Mouse (Mus musculus): Measurements from ENCODE around the gene Paxx.

The Paxx gene

DNA sequence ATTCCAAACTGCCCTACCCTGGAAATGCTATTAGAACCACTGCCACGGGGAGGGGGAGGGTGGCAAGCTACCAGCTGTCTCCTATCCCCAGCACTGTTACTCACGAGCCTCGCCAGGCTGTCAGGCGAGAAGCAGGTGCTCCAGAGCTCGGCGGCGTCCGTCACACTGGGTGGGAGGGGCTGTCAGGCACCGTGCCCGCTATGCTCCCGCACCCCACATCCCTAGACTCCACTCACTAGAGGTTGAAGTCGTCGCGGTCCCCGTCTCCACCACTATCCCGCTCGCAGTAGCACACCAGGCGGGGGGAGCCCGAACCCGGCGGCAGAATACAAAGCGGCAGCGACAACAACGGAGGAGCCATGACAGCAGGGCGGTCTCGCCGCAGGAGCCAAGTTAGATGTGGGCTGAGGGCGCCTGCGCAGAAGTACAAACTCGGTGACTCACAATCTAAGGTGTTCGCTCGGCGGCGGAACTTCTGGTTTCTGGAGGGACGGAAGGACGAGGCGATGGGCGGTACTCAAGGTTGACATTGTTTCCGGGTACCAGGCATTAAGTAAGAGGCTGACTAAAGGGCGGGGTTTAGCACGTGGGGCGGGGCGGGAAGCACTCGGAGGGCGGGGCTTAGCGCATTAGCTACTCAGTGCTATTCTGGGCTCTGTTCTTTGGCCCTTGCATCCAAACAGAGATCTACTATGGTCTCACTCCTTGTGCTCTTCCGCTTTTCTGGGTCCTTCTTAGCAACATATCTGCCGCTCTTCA is at the start of gene Paxx:
Paxx (minus strand) TSS at position 544 of the 759 bp plus-strand sequence.
- peak; percentile 98 for DNase-seq

DNA sequence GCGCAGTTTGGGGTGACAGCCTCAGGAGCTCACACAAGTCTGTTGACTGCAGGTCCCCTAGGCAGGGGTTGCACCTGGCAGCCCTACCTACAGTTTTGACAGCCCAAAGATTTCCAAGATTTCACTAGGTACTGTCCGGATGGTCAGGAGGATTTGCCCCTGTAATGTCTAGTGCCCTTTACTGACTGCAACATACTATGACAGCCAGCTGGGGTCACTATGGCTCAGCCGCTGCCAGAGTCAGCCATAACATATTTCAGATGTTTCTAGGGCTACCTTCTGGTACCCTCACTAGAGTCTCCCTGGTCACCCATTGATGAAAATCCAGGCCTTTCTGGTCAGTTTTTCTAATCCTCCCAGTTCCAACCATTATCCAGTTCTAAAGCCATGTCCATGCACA is 49.0 kb upstream of the Paxx start:
- DNase-seq = no peak

- DNase-seq = peak; percentile 56
These were observed 46.1 kb upstream of the Paxx start for GRCm38 (mm10) chr2:25506964-25507363.

DNA sequence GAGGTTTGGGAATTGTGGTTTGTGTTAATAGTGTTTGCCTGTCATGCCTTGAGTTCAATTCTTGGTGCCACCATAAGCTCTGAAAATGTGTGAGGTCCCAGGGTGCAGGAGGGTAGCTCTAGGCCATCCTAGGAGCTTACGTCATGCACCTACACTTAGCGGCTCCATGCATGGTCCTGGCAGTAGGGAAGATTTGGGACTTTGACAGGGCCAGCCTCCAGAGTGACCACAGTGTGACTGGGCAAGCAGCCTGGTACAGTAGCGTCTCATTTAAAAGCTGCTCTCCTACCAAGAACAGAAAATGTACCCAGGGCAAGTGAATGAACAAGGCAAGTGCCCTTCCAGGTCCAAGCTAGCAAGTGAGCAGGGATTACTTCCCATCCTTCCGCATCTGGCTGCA is 45.0 kb upstream of the Paxx start:
- no peak for DNase-seq

DNA sequence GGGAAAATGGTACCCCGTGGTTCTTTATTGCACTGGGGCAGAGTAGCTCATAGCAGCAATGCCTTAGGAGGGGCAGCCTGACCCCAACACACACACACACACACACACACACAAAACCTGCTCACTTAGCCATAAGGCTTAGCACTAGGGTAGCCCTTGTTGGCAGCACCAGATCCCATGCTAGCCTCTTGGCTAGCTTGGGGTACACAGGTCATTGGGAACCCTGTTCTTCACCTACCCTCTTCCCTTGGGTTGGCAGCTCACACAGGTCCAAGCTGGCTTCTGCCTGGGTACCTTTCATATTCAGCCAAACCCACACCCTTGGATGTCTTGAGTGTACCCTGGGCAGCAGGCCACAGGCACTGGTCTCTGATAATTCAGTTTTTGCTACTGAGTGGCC is 44.1 kb upstream of the Paxx start:
- no peak for DNase-seq

DNA sequence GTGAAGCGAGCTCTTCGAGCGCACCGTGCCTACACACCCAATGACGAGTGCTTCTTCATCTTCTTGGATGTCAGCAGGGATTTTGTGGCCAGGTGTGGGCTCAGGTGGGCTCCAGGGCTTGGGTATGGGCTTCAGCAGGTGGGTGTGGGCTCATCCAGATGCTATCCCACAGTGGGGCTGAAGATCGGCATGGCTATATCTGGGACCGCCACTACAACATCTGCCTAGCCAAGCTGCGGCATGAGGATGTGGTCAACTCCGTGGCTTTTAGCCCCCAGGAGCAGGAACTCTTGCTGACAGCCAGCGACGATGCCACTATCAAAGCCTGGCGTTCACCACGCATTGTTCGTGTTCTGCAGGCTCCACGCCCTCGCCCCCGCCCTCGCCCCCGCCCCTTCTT is 43.6 kb upstream of the Paxx start:
- DNase-seq = no peak

DNA sequence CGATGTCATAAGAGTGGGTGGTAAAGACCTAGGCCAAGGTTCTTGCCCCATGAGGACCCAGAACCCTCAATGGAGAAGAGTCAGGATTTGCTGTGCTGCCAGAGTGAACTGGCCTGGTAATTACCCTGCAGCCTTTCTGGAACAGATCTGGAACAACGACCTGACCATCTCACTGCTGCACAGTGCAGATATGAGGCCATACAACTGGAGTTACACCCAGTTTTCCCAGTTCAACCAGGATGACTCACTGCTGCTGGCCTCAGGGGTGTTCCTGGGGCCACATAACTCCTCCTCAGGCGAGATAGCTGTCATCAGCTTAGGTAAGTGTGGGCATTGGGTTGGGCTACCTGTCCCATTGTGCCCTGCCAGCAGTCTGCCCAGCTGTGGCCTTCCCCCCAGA is 41.8 kb upstream of the Paxx start:
- DNase-seq = no peak

- no peak for DNase-seq
These were observed 40.9 kb upstream of the Paxx start, which contains the start of gene C8g for GRCm38 (mm10) chr2:25501593-25502486. Gene C8g, minus strand, starts transcription at chr2:25501719.

GRCm38 (mm10) chr2:25500576-25501405 is 39.9 kb upstream of the Paxx start, which contains the start of gene Fbxw5:
Gene Fbxw5, plus strand, starts transcription at chr2:25500750.
- DNase-seq = peak; percentile 93

DNA sequence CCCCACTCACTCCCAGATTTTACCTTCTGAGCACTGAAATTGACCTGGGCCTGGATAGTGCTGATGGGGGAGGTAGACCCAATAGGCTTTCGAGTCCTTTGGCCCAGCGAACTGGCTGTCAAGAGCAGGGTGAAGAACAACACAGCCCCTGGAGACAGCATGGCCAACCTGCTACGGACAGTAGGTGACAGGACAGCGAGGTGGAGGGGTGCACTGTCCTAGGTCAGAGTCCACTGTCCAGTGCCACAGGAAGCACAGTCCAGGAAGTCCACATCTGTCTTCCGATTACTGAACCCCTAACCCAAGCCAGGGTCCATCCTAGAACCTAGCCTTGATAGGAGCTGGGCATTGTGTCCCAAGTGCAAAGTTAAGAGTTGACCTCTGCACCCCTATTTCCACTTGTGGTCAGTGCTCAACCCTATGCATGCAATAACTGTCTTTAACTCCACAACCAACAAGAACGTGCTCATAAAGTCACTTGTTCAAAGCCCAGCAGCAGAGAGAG is 39.2 kb upstream of the Paxx start:
- DNase-seq = no peak

- DNase-seq = no peak
These were observed 38.0 kb upstream of the Paxx start for GRCm38 (mm10) chr2:25498622-25499478.

DNA sequence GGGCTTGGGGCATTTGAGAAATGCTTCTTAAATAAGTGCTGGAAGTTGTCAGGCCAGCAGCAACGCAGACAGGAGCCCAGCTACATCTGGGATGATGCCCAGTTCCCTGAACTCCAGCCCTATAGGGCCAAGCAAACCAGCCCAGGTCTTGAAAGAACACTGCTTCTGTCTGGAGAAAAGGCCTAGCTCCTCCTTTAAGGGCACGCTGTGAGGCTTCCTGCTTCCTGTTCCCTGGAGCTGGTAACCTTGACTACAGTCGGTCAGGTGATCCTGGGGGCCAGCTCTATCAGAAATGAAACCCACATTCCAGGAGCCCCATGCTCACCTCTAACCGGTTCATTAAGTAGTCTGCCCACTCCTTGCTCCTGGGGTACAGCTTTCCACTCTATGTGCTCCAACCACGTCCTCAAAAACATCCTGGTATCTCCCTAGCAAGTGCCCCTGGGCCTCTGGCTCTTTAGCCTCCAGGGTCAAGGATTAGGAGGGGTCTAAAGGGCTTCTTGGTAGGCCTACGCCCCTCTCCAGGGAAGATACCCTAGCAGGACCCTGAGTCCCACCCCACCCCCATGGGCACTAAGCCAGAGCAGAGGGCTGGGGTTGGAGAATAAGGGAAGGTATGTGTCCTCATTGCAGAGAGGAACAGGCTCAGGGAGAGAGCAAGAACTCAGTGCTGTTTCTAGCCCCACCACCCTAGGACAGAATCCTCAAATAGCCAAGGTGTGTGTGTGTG is 37.1 kb upstream of the Paxx start:
- peak; percentile 7 for DNase-seq

DNA sequence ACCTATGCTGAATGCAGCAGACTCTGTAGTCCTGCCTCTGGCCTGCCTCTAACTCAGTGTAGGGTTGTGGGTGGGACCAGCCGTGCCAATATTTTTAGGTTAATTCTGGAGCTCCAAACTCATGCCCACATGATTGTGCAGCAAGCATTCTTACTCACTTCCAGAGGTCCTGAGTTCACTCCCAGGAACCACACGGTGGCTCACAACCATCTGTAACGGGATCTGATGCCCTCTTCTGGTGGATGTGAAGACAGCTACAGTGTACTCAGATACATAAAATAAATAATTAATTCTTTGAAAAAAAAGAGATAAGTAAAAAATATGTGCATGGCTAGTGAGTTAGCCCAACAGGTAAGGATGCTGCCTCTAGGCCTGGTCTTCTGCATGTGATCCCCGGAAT is 35.6 kb upstream of the Paxx start:
- DNase-seq = peak; percentile 43

DNA sequence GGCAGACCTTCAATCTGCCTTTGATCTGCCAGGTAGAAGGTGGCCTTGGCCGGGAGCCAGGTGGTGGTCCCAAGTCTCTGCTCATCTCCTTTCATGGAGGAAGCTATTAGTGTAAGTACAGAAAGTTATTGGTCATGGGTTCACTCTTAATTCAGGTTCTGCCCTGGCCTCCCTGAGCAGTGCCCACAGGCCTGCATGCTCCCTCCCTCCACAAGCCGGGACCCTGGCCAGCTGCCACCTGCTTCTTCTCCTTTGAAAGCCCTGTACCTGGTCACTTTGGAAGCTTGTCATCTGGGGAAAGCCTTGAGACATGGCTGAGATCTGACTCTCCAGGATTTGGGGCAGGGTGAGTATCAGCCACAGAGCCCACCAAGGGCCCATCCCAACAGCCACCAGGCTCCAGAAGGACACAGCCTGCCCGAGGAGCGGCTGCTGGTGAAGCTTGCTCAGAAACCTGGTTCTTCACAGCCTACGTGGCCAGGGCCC is 32.6 kb upstream of the Paxx start, which contains the start of gene Lcn12:
Lcn12 (minus strand) TSS at position 436 of the 486 bp plus-strand sequence.
- DNase-seq = no peak

- no peak for DNase-seq
These were observed 32.1 kb upstream of the Paxx start for GRCm38 (mm10) chr2:25492988-25493387.

DNA sequence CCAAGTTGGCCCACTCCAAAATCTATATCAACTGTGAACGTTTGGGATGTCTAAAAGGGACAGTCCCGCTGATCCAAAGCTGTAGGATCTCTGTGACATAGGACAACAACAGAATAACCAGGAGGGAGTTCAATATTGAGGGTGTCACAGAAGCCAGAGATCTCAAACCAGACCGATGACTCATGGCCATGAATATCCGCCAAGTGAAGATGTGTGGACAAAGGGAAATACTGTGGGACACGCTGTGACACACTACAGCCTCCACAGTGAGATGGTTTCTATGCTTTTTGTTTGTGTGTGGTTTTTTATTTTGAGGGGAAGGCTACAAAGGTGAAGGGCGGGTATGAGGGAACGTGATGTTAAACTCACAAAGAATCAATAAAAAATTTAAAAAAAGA is 27.8 kb upstream of the Paxx start:
- no peak for DNase-seq

DNA sequence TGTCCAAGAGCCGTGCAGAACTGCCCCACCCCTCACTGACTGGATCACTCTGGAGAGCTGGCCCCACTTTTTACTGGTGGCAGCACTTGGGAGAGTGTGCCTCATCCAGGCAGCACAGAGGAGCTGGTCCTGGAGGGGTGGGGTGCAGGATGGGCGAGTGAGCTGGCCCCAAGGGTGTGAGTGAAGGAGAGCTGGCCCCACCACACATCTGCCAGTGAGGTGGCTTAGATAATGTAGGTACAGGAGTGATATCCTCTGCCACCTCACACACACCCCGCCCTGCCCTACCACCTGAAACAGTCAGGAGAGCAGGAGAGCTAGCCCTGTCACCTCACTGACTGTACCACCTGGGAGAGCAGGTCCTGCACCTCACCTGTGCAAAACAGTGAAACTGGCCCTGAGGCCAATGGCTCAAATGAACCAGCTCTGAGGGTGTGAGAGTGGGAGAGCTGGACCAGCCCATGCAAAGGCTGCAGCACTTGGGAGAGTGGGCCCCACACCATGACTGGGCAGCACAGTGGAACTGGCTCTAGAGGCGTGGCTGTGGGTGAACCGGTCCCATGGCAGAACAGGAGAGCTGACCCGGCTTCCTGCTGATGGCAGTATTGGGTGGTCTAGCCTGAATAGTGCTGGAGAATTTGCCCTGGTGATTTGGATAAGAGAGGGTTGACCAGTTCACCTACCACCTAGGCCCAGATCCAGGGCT is 27.2 kb upstream of the Paxx start:
- DNase-seq = no peak

GRCm38 (mm10) chr2:25484901-25485647 is 24.2 kb upstream of the Paxx start:
- DNase-seq = no peak

GRCm38 (mm10) chr2:25482969-25483368 is 22.1 kb upstream of the Paxx start:
- peak; percentile 77 for DNase-seq
